Mouse (Mus musculus): ENCODE measurements around the gene Kdm8. TPM values are rescaled to one million over a fixed set of nuclear protein-coding genes. Genes with fewer than 3 reads are reported as not detected.

Kdm8 gene
- polyA plus RNA-seq, 1 experiment from 2014 or later: 11.1 TPM

GRCm38 (mm10) chr7:125507279-125507678, 62.8 kb downstream of the Kdm8 start:
- Histone ChIP-seq H3K27me3 (replicated peaks) (no peaks in the 10 kb centered on the region), H3K4me3 (no peak overlapping the region), H3K4me1 (peaks cover 20% of the 10 kb centered on the region), H3K4me2 (no peak overlapping the region), H3K9ac (no peak overlapping the region), H3K9me3 (replicated peaks) (no peaks in the 10 kb centered on the region), H3K36me3 (no peaks in the 10 kb centered on the region), H3K27ac (no peak overlapping the region)
- ATAC-seq: no peak
- WGBS (ENCODE audit: insufficient replicate concordance): 75% methylated on average over 2 of the region's 2 CpGs

- no peak overlapping the region for H3K27ac ChIP-seq
- no peak for ATAC-seq
- peaks cover 39% of the 10 kb centered on the region for H3K4me1 ChIP-seq
- 0 out of 2 replicates have a peak, but pooled peaks cover 5% of the 10 kb centered on the region for H3K9me3 ChIP-seq (replicated peaks)
- H3K36me3 ChIP-seq: no peaks in the 10 kb centered on the region
- H3K4me2 ChIP-seq: no peak overlapping the region
- H3K4me3 ChIP-seq: no peak overlapping the region
- H3K27me3 ChIP-seq (replicated peaks): no peaks in the 10 kb centered on the region
- H3K9ac ChIP-seq: no peak overlapping the region
- 74% methylated on average over 5 of the region's 5 CpGs for WGBS (ENCODE audit: insufficient replicate concordance)
Observed at GRCm38 (mm10) chr7:125511432-125511831, 67.0 kb downstream of the Kdm8 start.

- H3K4me2 ChIP-seq: no peak overlapping the region
- no peak overlapping the region for H3K27ac ChIP-seq
- H3K9ac ChIP-seq: no peak overlapping the region
- peaks cover 44% of the 10 kb centered on the region for H3K4me1 ChIP-seq
- H3K4me3 ChIP-seq: no peak overlapping the region
- no peaks in the 10 kb centered on the region for H3K36me3 ChIP-seq
- WGBS (ENCODE audit: insufficient replicate concordance): 50% methylated on average over 2 of the region's 2 CpGs
- H3K27me3 ChIP-seq (replicated peaks): no peaks in the 10 kb centered on the region
- ATAC-seq: no peak
- H3K9me3 ChIP-seq (replicated peaks): 0 out of 2 replicates have a peak, but pooled peaks cover 5% of the 10 kb centered on the region
Observed at GRCm38 (mm10) chr7:125511852-125512251, 67.4 kb downstream of the Kdm8 start.

Other genes with a start within 250 kb of the Kdm8 start
- 97.0 and 97.7 TPM in 2 replicates for gene Nsmce1, start 46.9 kb downstream of the Kdm8 start, polyA plus RNA-seq (2016; fragmentation: Nextera tagmentation; extraction: Ambion mirVana)
- gene Il4ra, start 107.4 kb downstream of the Kdm8 start, polyA plus RNA-seq (2016; fragmentation: Nextera tagmentation; extraction: Ambion mirVana): 4.1 and 5.2 TPM in 2 replicates
- gene Il21r, start 158.8 kb downstream of the Kdm8 start, polyA plus RNA-seq (2016; fragmentation: Nextera tagmentation; extraction: Ambion mirVana): 1.1 and 1.4 TPM in 2 replicates

Data from liver, embryonic 12.5 days (tissue).